Mouse (Mus musculus) bone marrow, adult 2 months (tissue): Measurements from ENCODE around the gene Vstm2a.

ENCODE experiments used
- CTCF ChIP-seq: fragments of 200-500 bp; IDR thresholded peaks from 2 replicates; pipeline ENCODE4 v1.5.1; 2011; ENCODE audit warnings: low read length, control low read depth; ENCODE audit not compliant: control insufficient read depth, insufficient read depth
- POLR2A ChIP-seq: fragments of 200-500 bp; IDR thresholded peaks from 2 replicates; pipeline ENCODE4 v1.6.1; 2011; ENCODE audit warnings: low read depth, mild to moderate bottlenecking, control low read depth, low read length, borderline replicate concordance; ENCODE audit not compliant: control insufficient read depth

DNA sequence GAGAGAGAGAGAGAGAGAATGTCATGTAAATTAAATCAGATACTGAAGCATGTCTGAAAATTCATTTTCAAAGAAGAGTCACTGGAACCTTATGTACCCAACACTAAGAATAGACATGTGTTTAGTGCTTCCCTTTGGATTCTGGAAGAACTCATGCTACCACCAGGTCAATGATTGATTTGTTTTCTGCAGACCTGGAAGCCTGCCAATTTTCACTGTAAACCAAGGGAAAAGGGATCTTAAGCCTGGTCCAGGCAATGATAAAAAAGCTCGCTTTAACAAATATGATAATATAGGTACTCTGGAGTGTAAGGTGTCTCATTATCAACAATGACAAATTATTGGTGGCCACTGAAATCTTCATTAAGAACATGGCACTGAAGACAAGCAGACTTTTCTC lies 32.9 kb downstream of the Vstm2a start:
- TF ChIP-seq CTCF (no peak), POLR2A (no peak)
